Comparison of ENCODE assay signal across 29 mouse cellular contexts in genomic region chr14:86067743-86068142, GRCm38 (mm10).
"Had no signal": no experiment of that assay in that cellular context is flagged by ENCODE, and none has a peak within 500 bp of the region (broad histone marks: within the 10 kb centered on the region; RNA-seq: fewer than 3 reads in every experiment).

No protein-coding gene starts in this region.

- DNase-seq: heart, postnatal 10 days; heart, postnatal 14 days; heart, postnatal 36 days; kidney, adult 11 months; kidney, adult 18-20 months; kidney, adult 2 months; kidney, adult 8-10 months; kidney, adult 9 months; kidney, postnatal 10 days; kidney, postnatal 14 days; kidney, postnatal 25 days; kidney, postnatal 36 days; layer of hippocampus, adult 9-11 months; layer of hippocampus, postnatal 36 days had no signal

- H3K27me3 ChIP-seq: heart, embryonic 12.5 days; heart, embryonic 13.5 days; heart, embryonic 15.5 days; hindbrain, embryonic 12.5 days; hindbrain, embryonic 13.5 days; hindbrain, embryonic 15.5 days; intestine, embryonic 15.5 days; kidney, embryonic 15.5 days had no signal

- H3K4me3 ChIP-seq: heart, embryonic 10.5 days; heart, embryonic 12.5 days; heart, embryonic 13.5 days; heart, embryonic 15.5 days; hindbrain, embryonic 10.5 days; hindbrain, embryonic 12.5 days; hindbrain, embryonic 13.5 days; hindbrain, embryonic 15.5 days; intestine, embryonic 15.5 days; kidney, embryonic 15.5 days; layer of hippocampus, adult 2 months had no signal

- H3K36me3 ChIP-seq: heart, embryonic 10.5 days; heart, embryonic 12.5 days; heart, embryonic 13.5 days; heart, embryonic 15.5 days; hindbrain, embryonic 10.5 days; hindbrain, embryonic 12.5 days; hindbrain, embryonic 13.5 days; hindbrain, embryonic 15.5 days; intestine, embryonic 15.5 days; kidney, embryonic 15.5 days had no signal

- H3K4me2 ChIP-seq: heart, embryonic 11.5 days; heart, embryonic 12.5 days; heart, embryonic 13.5 days; heart, embryonic 15.5 days; hindbrain, embryonic 12.5 days; hindbrain, embryonic 13.5 days; hindbrain, embryonic 14.5 days; hindbrain, embryonic 15.5 days; intestine, embryonic 15.5 days; kidney, embryonic 15.5 days had no signal

- H3K27ac ChIP-seq: heart, embryonic 10.5 days; heart, embryonic 13.5 days; heart, embryonic 15.5 days; hindbrain, embryonic 10.5 days; hindbrain, embryonic 12.5 days; hindbrain, embryonic 13.5 days; hindbrain, embryonic 14.5 days; hindbrain, embryonic 15.5 days; hindbrain, postnatal 0 days; intestine, embryonic 15.5 days; kidney, embryonic 15.5 days; kidney, postnatal 0 days; layer of hippocampus, adult 2 months had no signal

- H3K9ac ChIP-seq: heart, embryonic 12.5 days; heart, embryonic 13.5 days; heart, embryonic 15.5 days; hindbrain, embryonic 12.5 days; hindbrain, embryonic 13.5 days; hindbrain, embryonic 14.5 days; hindbrain, embryonic 15.5 days; intestine, embryonic 15.5 days; kidney, embryonic 15.5 days had no signal

- H3K4me1 ChIP-seq: heart, embryonic 10.5 days; heart, embryonic 12.5 days; heart, embryonic 13.5 days; heart, embryonic 15.5 days; hindbrain, embryonic 10.5 days; hindbrain, embryonic 12.5 days; hindbrain, embryonic 15.5 days; intestine, embryonic 15.5 days; kidney, embryonic 15.5 days had no signal

- H3K9me3 ChIP-seq: heart, embryonic 10.5 days; heart, embryonic 12.5 days; heart, embryonic 13.5 days; heart, embryonic 15.5 days; hindbrain, embryonic 10.5 days; hindbrain, embryonic 12.5 days; hindbrain, embryonic 13.5 days; hindbrain, embryonic 15.5 days; intestine, embryonic 15.5 days; kidney, embryonic 15.5 days had no signal
